Mouse (Mus musculus) MEL (cell line): ENCODE results near the gene Fgfr2.

Experiments used
- CHD1 ChIP-seq: IDR thresholded peaks from 2 replicates; pipeline ENCODE4 v1.6.1; 2012; ENCODE audit warnings: low read depth, mild to moderate bottlenecking, inconsistent platforms, low read length, improper control_type of control experiment
- CTCF ChIP-seq, 3 experiments: IDR thresholded peaks in 2 of 3; conservative IDR thresholded peaks in 1 of 3; 2 replicates each; pipeline ENCODE4 v1.5.1; 2011 to 2012; ENCODE audit warnings: low read length in 3 of 3, low read depth in 2 of 3, mild to moderate bottlenecking in 2 of 3, improper control_type of control experiment in 1 of 3, inconsistent platforms in 1 of 3, mixed read lengths in 1 of 3, moderate library complexity in 1 of 3; ENCODE audit not compliant: control insufficient read depth in 1 of 3, insufficient read depth in 1 of 3, poor library complexity in 1 of 3, severe bottlenecking in 1 of 3
- MEF2A ChIP-seq: IDR thresholded peaks from 2 replicates; pipeline ENCODE4 v1.6.1; 2014; ENCODE audit warnings: low read depth, mild to moderate bottlenecking, inconsistent platforms, low read length, improper control_type of control experiment; ENCODE audit not compliant: poor library complexity, insufficient replicate concordance, severe bottlenecking; ENCODE audit errors: extremely low read depth
- NRF1 ChIP-seq: IDR thresholded peaks from 2 replicates; pipeline ENCODE4 v1.6.1; 2014; ENCODE audit warnings: low read depth, mild to moderate bottlenecking, inconsistent platforms, low read length, improper control_type of control experiment, moderate library complexity; ENCODE audit not compliant: poor library complexity, insufficient read depth, severe bottlenecking
- TAL1 ChIP-seq: IDR thresholded peaks from 2 replicates; pipeline ENCODE4 v1.6.1; 2012; ENCODE audit warnings: mild to moderate bottlenecking, inconsistent platforms, low read length, moderate library complexity, mixed read lengths
- USF1 ChIP-seq: IDR thresholded peaks from 2 replicates; pipeline ENCODE4 v1.6.1; 2014; ENCODE audit warnings: low read depth, mild to moderate bottlenecking, inconsistent platforms, low read length, improper control_type of control experiment, moderate library complexity
- ZC3H11A ChIP-seq: IDR thresholded peaks from 2 replicates; pipeline ENCODE4 v1.6.1; 2012; ENCODE audit warnings: low read depth, mild to moderate bottlenecking, inconsistent platforms, low read length, improper control_type of control experiment
- ZNF384 ChIP-seq: IDR thresholded peaks from 2 replicates; pipeline ENCODE4 v1.6.1; 2012; ENCODE audit warnings: low read depth, mild to moderate bottlenecking, inconsistent platforms, low read length, improper control_type of control experiment

DNA sequence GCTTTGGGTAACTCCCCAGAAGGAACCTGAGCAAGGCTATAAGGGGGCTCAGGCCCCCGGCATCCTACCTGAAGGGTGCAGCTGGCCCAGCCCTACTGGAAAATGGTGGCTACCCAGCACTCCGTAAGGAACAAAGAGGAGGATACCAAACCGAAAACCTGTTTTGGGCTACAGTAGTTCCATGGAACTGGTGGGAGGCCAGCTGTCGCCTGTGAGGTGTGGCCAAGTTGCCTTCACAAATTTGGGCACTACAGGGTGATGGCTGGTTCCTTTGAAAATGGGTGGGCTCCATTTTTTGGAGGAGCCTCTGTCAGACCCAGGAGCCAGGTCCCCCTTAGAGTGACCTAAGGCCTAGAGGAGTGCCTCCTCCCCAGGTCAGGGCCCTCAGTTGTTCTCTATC lies 407.9 kb downstream of the Fgfr2 start:
- TF ChIP-seq ZC3H11A (no peak), TAL1 (no peak), CHD1 (no peak), NRF1 (no peak), USF1 (no peak), CTCF (IDR thresholded peaks at IDR 0.05 in 2 of 3, conservative IDR thresholded peaks at IDR 0.05 in 1 of 3; ENCODE audit: control insufficient read depth in 1 of 3, insufficient read depth in 1 of 3, low read depth in 2 of 3, low read length in 3 of 3, poor library complexity in 1 of 3, severe bottlenecking in 1 of 3) (no peak), MEF2A (no peak), ZNF384 (no peak)
